Mouse (Mus musculus) heart, adult 2 months (tissue): ENCODE data around the gene Pcyox1. TPM values are rescaled to one million over a fixed set of nuclear protein-coding genes. Genes with fewer than 3 reads are reported as not detected.
"Not testable (repeated sequence)": the region's sequence is repeated elsewhere in the genome, so short reads cannot be mapped to it uniquely, and the experiment has no call there.

Experiments
- DNase-seq, 2 experiments: peaks; one replicate each; pipeline ENCODE4 v3.0.0; 2021
- H3K27ac ChIP-seq: fragments of 200-600 bp; 2 replicates; pipeline ENCODE4 v1.8.1; 2022
- H3K27me3 ChIP-seq: fragments of 200-500 bp; 2 replicates; pipeline ENCODE4 v1.6.1; 2012; ENCODE audit warnings: mild to moderate bottlenecking, low read length, inconsistent platforms, mixed read lengths; ENCODE audit not compliant: control insufficient read depth, insufficient read depth
- H3K36me3 ChIP-seq: fragments of 200-500 bp; 2 replicates; pipeline ENCODE4 v1.6.1; 2012; ENCODE audit warnings: low read length, inconsistent platforms; ENCODE audit not compliant: control insufficient read depth, insufficient read depth
- H3K4me1 ChIP-seq: fragments of 200-500 bp; 2 replicates; pipeline ENCODE4 v1.6.1; 2011; ENCODE audit warnings: low read length; ENCODE audit not compliant: control insufficient read depth, insufficient read depth
- H3K4me3 ChIP-seq: fragments of 200-600 bp; 2 replicates; pipeline ENCODE4 v1.8.1; 2022
- H3K79me2 ChIP-seq: fragments of 200-500 bp; replicated peaks from 2 replicates; pipeline ENCODE4 v1.6.1; 2012; ENCODE audit warnings: mild to moderate bottlenecking, inconsistent platforms, low read length, moderate library complexity, mixed read lengths; ENCODE audit not compliant: control insufficient read depth, insufficient read depth
- H3K9ac ChIP-seq: fragments of 200-500 bp; 2 replicates; pipeline ENCODE4 v1.6.1; 2012; ENCODE audit warnings: low read depth, mild to moderate bottlenecking, control low read depth, inconsistent platforms, low read length, mixed read lengths
- CTCF ChIP-seq: fragments of 200-600 bp; IDR thresholded peaks from 2 replicates; pipeline ENCODE4 v1.8.1; 2022; ENCODE audit warnings: antibody characterized with exemption, mild to moderate bottlenecking, moderate library complexity
- EP300 ChIP-seq: fragments of 200-500 bp; IDR thresholded peaks from 2 replicates; pipeline ENCODE4 v1.6.1; 2011; ENCODE audit warnings: low read depth, low read length, control low read depth; ENCODE audit not compliant: insufficient read depth
- POLR2A ChIP-seq: fragments of 200-500 bp; IDR thresholded peaks from 2 replicates; pipeline ENCODE4 v1.6.1; 2011; ENCODE audit warnings: mild to moderate bottlenecking, low read depth, low read length, control low read depth; ENCODE audit not compliant: insufficient read depth
- WGBS: fragments of 180-500 bp; shearing (Covaris S2); methylation state at CpG from one replicate; pipeline ENCODE4 v1.1.7; 2018; 5-methylcytosine and 5-hydroxymethylcytosine counted together
- intact Hi-C: fragments of 180-260 bp; cut with DNase I; formaldehyde crosslinking; loops from one replicate; pipeline ENCODE4 v1.15.1; 2025
- polyA plus RNA-seq: library from polyadenylated mRNA; depleted of rRNA; stranded (reverse); fragments of >200 nt; gene quantifications from 2 replicates; pipeline ENCODE4 v1.2.3, GENCODE M21; 2012
- total RNA-seq, 2 experiments: library from RNA; stranded (reverse); gene quantifications; 2 replicates each; pipeline ENCODE4 v1.2.3; 2021

The Pcyox1 gene
- total and polyA plus RNA-seq, 3 experiments = 30.3 to 82.5 (median 69.6) TPM

- Histone ChIP-seq H3K27ac (no peak overlapping the region), H3K4me1 (no peaks in the 10 kb centered on the region), H3K27me3 (no peaks in the 10 kb centered on the region), H3K36me3 (no peaks in the 10 kb centered on the region), H3K4me3 (no peak overlapping the region), H3K9ac (no peak overlapping the region), H3K79me2 (no peaks in the 10 kb centered on the region)
- intact Hi-C loops = no loop called here
- DNase-seq = no peak
- no peak for TF ChIP-seq EP300
- no peak for TF ChIP-seq POLR2A
- TF ChIP-seq CTCF = no peak
- WGBS = 82% methylated on average over 12 of the region's 12 CpGs
These were observed 9.6 kb downstream of the Pcyox1 start for GRCm38 (mm10) chr6:86387313-86387712.

GRCm38 (mm10) chr6:86385362-86386104, 11.4 kb downstream of the Pcyox1 start:
- H3K79me2 ChIP-seq = no peaks in the 10 kb centered on the region
- 86% methylated on average over 5 of the region's 5 CpGs for WGBS
- TF ChIP-seq CTCF (no peak), EP300 (no peak), POLR2A (no peak)
- H3K9ac ChIP-seq = no peak overlapping the region
- no peak overlapping the region for H3K27ac ChIP-seq
- intact Hi-C loops = no loop called here
- H3K36me3 ChIP-seq = no peaks in the 10 kb centered on the region
- no peak for DNase-seq
- no peaks in the 10 kb centered on the region for H3K4me1 ChIP-seq
- H3K4me3 ChIP-seq = no peak overlapping the region
- H3K27me3 ChIP-seq = no peaks in the 10 kb centered on the region

DNA sequence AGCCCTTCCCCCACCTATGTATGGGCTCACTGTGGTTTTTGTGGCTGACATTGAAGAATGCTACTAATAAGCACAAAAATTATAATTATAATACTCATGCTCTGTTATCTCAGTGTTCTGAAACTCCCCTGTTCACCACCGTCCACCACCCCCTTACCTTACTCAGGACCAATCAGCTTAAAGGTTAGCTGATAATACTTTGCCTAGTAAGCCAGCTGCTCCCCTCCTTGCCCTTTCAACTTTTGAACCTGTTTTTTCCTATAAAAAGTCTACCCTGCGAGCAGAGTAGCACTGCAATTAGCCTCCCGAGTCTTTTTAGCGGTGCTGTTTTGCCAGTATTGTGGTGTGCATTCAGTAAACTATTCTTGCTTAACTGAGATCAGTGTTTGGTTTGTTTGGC, 12.3 kb downstream of the Pcyox1 start:
- Histone ChIP-seq H3K27me3 (no peaks in the 10 kb centered on the region), H3K9ac (no peak overlapping the region), H3K4me1 (no peaks in the 10 kb centered on the region), H3K4me3 (no peak overlapping the region), H3K36me3 (no peaks in the 10 kb centered on the region), H3K79me2 (no peaks in the 10 kb centered on the region), H3K27ac (no peak overlapping the region)
- DNase-seq = no peak
- 56% methylated on average over 4 of the region's 4 CpGs for WGBS
- TF ChIP-seq EP300 = no peak
- no peak for TF ChIP-seq POLR2A
- no peak for TF ChIP-seq CTCF
- intact Hi-C loops = no loop called here

- no peak overlapping the region for H3K27ac ChIP-seq
- H3K27me3 ChIP-seq = no peaks in the 10 kb centered on the region
- DNase-seq = no peak
- H3K4me1 ChIP-seq = no peaks in the 10 kb centered on the region
- WGBS = 44% methylated on average over 16 of the region's 16 CpGs
- no peaks in the 10 kb centered on the region for H3K36me3 ChIP-seq
- H3K9ac ChIP-seq = no peak overlapping the region
- no peaks in the 10 kb centered on the region for H3K79me2 ChIP-seq
- no peak overlapping the region for H3K4me3 ChIP-seq
- TF ChIP-seq EP300 (no peak), POLR2A (no peak), CTCF (no peak)
- intact Hi-C loops = no loop called here
These were observed 13.6 kb downstream of the Pcyox1 start for GRCm38 (mm10) chr6:86383370-86383769.

DNA sequence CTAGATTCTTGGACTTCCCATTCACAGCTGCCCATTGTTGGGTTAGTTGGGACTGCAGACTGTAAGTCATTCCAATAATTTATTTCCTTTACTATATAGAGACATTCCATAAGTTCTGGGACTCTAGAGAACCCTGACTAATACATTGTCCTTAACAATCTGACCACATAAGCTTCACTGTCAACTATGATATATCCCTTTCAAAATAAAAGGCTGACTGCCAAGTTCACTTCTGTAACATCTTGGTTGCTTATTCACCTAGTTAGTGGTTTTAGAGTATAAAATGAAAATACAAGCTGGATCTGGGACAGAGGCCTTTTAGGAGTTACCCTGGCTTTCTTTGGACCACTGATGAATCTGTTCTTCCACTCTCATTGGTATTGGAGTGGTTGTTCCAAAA, 14.4 kb downstream of the Pcyox1 start:
- no peak overlapping the region for H3K9ac ChIP-seq
- H3K4me1 ChIP-seq = no peaks in the 10 kb centered on the region
- no peak for DNase-seq
- TF ChIP-seq EP300 (no peak), CTCF (no peak), POLR2A (no peak)
- H3K27me3 ChIP-seq = no peaks in the 10 kb centered on the region
- H3K4me3 ChIP-seq = no peak overlapping the region
- intact Hi-C loops = no loop called here
- H3K27ac ChIP-seq = no peak overlapping the region
- H3K36me3 ChIP-seq = no peaks in the 10 kb centered on the region
- H3K79me2 ChIP-seq = no peaks in the 10 kb centered on the region

DNA sequence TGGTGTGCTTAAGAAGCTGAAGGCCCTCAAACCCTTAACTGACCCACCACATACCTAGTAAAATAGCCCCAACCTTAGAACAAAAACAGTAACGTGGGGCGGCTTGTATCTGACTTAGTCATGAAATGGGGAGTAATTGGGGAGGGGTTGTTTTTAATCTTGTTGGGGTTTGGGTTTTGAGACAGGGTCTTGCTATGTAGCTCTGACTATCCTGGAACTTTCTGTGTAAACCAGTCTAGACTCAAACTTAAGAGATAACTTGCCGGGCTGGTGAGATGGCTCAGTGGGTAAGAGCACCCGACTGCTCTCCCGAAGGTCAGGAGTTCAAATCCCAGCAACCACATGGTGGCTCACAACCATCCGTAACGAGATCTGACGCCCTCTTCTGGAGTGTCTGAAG, 16.8 kb downstream of the Pcyox1 start:
- H3K27me3 ChIP-seq, H3K4me3 ChIP-seq, H3K36me3 ChIP-seq, H3K4me1 ChIP-seq, H3K79me2 ChIP-seq, H3K9ac ChIP-seq, intact Hi-C loops, DNase-seq, H3K27ac ChIP-seq: not testable (repeated sequence)
- WGBS = 66% methylated on average over 8 of the region's 8 CpGs
